Mouse (Mus musculus) retina, embryonic 14.5 days (tissue): ENCODE results near the gene Pkd1l3.
A peak's percentile ranks its signal among the peaks of the same experiment; 100 is the strongest.

Source experiments
- DNase-seq: peaks from one replicate; pipeline ENCODE4 v3.0.0-alpha.2; 2015; ENCODE audit warnings: low spot score

Gene Pkd1l3

DNA sequence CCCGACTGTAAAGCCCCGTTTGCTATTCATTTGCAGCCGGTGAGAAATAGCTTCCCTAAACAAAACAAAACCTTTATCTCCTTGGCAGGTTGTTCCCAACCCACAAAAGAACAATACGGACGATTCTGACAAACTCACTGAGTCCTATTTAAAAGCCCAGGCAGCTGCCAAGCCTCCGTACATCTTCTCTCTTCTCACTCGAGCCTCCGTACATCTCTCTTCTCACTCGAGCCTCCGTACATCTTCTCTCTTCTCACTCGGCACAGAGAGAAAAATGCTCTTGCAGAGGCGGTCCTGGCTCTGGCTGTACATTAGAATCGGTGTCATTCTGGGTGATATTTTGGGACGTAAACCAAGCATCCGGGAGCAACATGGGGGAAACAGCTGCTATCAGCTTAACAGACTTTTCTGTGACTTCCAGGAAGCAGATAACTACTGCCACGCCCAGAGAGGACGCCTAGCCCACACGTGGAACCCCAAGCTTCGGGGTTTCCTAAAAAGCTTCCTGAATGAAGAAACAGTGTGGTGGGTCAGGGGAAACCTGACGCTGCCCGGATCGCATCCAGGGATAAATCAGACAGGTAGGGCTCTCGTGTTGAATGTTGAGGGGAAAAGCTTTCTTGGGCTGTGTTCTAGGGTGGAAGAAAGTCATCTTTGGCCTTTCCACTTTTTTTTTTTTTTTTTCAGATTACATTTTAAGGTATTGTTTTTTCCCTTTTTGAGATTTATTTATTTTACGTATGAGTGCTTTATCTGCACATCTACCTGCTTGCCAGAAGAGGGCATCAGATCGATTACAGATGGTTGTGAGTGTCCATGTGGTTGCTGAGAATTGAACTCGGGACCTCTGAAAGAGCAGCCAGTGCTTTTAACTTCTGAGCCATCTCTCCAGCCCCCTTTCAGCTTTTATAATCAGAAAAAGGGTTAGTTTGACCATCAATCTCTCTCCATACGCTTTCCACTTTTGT is at the start of gene Pkd1l3:
Gene Pkd1l3 (plus strand): TSS at position 275 of the 968 bp plus-strand sequence.
- no peak for DNase-seq

DNA sequence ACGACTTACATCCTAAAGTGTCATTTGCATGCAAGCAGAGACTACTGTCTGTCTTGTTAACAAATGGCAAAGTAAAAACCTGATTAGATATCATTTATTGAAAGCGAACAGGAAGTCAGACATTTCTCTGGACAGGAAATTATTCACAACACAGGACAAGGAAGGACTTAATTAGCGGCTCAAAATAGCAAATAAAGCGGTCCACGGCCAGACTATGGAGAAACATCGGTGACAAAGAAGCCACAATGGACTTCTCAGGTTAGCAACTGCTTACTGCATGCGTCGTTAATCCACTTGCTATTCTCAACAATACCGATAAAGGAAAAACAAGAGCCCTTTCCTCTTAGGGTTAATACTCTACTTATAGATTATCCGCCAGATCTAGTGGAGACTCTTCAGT is 49.6 kb upstream of the Pkd1l3 start:
- no peak for DNase-seq

DNA sequence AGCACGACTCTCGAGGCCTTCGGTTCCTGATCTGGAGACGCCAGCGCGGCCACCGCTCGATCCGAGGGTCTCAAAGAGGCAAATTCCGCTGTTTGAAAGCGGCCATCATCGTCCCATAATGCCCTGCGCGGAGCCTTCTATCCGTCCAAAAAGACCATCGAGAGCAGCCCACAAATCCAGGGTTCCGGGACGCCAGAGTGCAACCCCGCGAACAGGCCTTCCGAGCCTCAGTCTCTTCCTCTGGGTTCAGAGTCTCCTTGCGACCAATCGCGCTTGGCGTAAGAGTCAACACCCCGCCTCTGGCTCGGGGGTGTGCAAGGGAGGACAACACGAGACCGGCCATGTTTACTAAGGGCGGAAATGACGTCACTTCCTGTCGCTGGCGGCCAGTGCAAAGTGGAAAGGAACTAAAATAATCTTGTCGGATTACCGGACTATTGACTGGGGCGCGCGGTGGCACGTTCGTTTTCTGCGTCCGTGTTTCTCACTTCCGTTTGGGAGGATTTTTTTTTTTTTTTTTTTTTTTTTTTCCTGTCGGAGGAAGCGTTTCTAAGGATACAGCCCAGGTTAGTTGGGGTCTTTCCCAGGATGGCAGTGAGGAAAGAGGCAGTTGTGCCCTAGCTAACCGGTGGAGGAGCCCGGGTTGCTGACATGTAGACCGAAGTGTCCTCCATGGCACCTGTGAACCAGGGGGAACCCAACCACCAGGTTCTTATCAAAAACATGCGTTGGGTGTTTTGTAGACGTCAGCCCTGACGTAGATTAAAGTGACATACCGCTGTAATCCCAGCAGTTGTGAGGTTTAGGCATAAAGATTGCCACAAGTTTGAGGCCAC is 48.6 kb upstream of the Pkd1l3 start, which contains the start of the genes Dhx38 and Txnl4b:
Gene Dhx38 (minus strand): TSS at position 364 of the 836 bp plus-strand sequence.
Gene Txnl4b (plus strand): TSS at position 395 of the 836 bp plus-strand sequence.
- peak; percentile 100 for DNase-seq

GRCm38 (mm10) chr8:109571139-109571538 is 43.2 kb upstream of the Pkd1l3 start:
- no peak for DNase-seq

DNA sequence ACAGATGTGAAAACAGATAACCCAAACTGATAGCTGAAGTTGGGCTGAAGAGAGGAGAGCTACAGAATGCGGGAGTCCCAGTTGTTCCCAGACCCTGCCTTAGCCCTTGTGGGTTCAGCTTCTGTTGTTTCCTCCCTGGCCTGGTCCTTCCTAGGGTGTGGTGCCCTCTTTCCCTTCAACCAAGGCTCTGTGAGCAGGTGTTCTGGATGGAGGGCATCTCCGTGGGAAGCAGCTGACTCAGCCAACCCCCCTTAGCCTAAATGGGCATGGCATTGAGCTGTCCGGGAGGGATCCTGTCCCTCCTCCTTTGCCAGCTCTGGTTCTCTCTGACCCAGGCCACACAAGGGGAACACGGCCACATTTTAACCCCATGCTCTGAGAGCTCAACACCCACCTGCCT is 38.0 kb upstream of the Pkd1l3 start:
- no peak for DNase-seq

DNA sequence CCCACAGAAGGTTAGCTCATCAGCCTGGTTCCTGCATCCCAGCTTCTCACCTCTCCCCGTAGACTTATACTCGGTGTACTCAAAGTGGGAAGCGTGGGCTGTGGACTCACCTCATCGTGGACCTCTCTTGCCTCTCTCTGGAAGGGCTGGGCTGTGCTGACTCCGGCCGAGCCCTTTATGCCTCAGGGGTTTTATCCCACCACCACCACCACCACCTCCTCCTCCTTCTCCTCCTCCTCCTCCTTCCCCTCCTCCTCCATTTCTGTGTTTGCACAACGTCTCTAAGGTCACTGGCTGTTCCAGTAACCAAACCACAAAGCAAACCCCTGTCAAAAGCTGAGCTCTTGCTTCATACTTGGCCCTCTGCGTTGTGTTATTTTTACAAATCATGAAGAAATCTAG is 35.4 kb upstream of the Pkd1l3 start, which contains the start of gene Hp:
Gene Hp (minus strand): TSS at position 273 of the 402 bp plus-strand sequence.
- no peak for DNase-seq

GRCm38 (mm10) chr8:109584293-109584692 is 30.0 kb upstream of the Pkd1l3 start:
- DNase-seq = no peak

- no peak for DNase-seq
Measured at GRCm38 (mm10) chr8:109584830-109585229, 29.5 kb upstream of the Pkd1l3 start.

DNA sequence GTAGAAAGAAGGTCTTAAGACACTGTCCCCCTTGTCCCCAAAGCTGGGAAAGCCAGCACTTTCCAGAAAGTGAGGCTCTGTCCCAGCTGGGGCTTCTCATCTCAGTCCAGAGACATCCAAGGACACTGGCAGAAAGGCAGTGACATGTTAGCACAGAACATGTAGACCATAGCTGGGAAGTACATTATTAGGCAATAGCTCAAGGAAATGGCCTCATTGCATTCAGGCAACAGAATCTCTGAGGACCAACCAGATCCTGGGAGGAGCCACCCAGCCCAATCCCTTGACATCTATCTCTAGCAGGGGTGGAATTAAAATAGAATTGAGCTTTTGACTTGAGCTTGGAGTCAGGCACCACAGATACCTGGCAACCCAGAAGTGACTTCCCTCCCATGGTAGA is 28.7 kb upstream of the Pkd1l3 start:
- DNase-seq = no peak

- no peak for DNase-seq
Measured at GRCm38 (mm10) chr8:109586972-109587504, 27.3 kb upstream of the Pkd1l3 start.

- no peak for DNase-seq
Measured at GRCm38 (mm10) chr8:109590901-109591300, 23.4 kb upstream of the Pkd1l3 start.

- DNase-seq = no peak
Measured at GRCm38 (mm10) chr8:109591367-109591766, 22.9 kb upstream of the Pkd1l3 start.

- no peak for DNase-seq
Measured at GRCm38 (mm10) chr8:109592164-109592563, 22.2 kb upstream of the Pkd1l3 start.

- DNase-seq = peak; percentile 44
Measured at GRCm38 (mm10) chr8:109593117-109593788, 21.1 kb upstream of the Pkd1l3 start.

GRCm38 (mm10) chr8:109595854-109596253 is 18.5 kb upstream of the Pkd1l3 start:
- DNase-seq = peak; percentile 78

DNA sequence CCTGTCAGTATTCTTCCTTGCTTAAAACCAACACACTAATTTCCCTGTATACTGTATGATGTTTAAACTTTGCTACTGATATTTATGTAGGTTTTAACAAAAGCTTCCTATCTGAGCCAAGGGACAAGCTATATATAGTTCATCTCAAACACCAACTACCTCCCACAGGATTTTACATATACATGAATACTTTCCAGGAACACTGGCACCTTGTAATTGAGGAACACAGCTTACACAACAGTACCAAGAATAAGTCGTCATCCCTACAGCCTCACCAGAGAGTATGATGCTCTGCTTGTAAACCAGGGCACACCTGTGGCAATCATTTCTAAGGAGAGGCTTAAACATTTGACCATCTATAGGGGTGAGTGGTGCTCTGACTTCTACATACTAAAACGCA is 7.6 kb upstream of the Pkd1l3 start:
- DNase-seq = no peak

- DNase-seq = peak; percentile 22
Measured at GRCm38 (mm10) chr8:109607650-109608049, 6.7 kb upstream of the Pkd1l3 start.

- DNase-seq = peak; percentile 96
Measured at GRCm38 (mm10) chr8:109608271-109609152, 5.8 kb upstream of the Pkd1l3 start, which contains the start of gene Dhodh. TSS of gene Dhodh (minus strand) at chr8:109608673.

GRCm38 (mm10) chr8:109609153-109609502 is 5.2 kb upstream of the Pkd1l3 start:
- peak; percentile 8 for DNase-seq

DNA sequence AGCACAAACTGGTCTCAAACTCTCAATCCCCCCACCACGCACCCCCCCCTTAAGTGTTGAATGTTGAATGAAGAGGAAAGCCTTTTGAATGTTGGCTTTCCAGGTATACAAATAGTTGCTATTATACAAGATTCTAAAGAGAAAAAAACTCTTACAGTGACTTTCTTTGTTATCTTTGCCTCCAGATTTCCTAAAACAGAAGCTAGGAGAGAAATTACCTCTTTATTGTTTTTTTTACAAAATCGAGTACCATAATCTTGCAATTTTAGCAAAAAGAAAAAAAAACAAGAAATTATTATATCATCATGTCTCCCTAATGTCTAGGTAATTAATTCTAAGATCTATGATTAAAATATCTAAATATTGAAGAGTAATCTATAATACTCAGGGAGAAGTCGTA is 1.3 kb downstream of the Pkd1l3 start:
- DNase-seq = no peak

DNA sequence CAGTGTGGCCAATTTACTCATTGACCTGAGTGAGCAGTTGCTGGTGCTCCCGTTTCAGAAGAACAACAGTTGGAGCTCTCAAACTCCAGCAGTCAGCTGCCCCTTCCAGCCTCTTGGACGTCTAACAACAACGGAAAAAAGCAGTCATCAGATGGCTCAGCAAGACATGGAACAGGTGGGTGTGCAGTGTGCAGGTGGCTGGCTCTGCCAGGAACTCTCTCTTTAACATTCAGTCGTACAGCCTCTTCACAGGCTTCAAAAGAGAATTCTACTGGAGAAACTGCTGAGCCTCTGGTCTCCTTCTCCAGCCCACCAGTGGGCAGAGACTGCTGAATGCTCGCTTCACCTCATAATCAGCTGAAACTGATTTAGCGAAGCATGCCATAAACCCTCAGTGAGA is 14.3 kb downstream of the Pkd1l3 start:
- DNase-seq = no peak
